Mouse (Mus musculus) brain, embryonic 14.5 days (tissue): Measurements from ENCODE around the gene Nfkbib. TPM values are rescaled to one million over a fixed set of nuclear protein-coding genes. Genes with fewer than 3 reads are reported as not detected.
A peak's percentile ranks its signal among the peaks of the same experiment; 100 is the strongest.

ENCODE experiments used
- DNase-seq: peaks from one replicate; pipeline ENCODE4 v3.0.0-alpha.2; 2011; ENCODE audit warnings: low read depth
- CTCF ChIP-seq: fragments of 200-500 bp; IDR thresholded peaks from 2 replicates; pipeline ENCODE4 v1.5.1; 2012; ENCODE audit warnings: inconsistent platforms, mild to moderate bottlenecking, moderate library complexity, borderline replicate concordance; ENCODE audit not compliant: insufficient read depth, insufficient read length; ENCODE audit errors: extremely low read depth
- POLR2A ChIP-seq: fragments of 200-500 bp; IDR thresholded peaks from 2 replicates; pipeline ENCODE4 v1.6.1; 2012; ENCODE audit warnings: mild to moderate bottlenecking, inconsistent platforms, borderline replicate concordance; ENCODE audit not compliant: poor library complexity, insufficient read depth, insufficient read length, severe bottlenecking; ENCODE audit errors: extremely low read depth
- polyA plus RNA-seq: library from polyadenylated mRNA; depleted of rRNA; stranded (reverse); fragments of >200 nt; gene quantifications from 2 replicates; pipeline ENCODE4 v1.2.3, GENCODE M21; 2012

Gene Nfkbib
- polyA plus RNA-seq, 1 experiment, result 34.7 TPM

DNA sequence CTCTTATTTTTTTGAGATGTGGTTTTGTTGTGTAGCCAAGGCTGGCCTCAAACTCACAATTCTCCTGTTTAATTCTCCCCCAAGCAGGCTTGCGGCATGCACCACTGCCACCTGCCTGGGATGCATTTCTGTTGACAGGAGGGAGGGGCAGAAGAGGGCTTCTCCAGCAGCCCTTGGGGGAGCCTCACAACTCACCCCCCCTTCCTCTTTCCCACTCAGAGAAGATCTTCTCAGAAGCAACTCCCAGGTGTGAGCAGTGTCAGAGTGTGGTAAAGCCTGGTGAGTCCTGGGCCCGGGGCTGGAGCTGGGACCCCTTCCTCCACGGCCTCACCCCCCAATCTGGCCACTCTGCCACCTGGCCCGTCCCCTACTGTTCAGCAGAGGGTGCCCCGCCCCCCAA is 17.8 kb upstream of the Nfkbib start:
- TF ChIP-seq CTCF (no peak), POLR2A (no peak)
- no peak for DNase-seq

DNA sequence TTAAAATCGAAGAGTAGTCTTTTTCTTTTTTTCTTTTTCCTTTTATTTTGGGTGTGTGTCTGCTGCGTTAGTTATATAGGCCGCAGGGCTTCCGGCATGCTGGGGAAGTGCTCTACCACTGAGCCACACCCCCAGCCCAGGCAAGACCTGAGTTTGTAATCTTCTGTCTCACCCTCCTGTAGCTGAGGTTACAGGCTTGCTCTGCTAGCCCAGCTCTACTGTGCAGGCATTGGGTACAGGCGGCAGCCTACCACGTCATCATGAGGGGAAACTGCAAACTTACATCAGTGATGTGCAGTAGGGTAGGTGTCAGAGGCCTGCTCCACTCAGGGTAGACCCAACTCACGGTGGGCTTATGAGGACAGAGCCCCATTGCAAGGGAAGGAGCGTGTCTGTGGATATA is 13.9 kb upstream of the Nfkbib start:
- no peak for DNase-seq
- TF ChIP-seq CTCF, result no peak
- no peak for TF ChIP-seq POLR2A

DNA sequence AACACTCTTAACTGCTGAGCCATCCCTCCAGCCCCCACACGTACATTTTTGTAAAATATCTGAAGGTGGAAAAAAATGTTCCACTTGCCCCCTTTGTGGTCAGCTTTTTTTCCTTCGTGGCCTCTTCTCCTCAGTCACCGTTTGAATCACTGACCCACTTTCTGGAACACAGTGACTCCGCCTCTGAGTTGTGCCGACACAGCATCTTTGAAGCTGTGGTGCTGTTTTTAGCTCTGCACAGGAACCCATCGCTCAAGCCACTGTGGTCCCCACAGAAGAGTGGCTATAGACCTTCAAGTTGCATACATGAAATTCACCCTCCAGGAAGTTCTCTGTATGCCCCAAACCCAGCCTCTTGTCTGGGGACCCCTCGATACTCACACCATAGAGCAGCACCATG is 13.5 kb upstream of the Nfkbib start:
- no peak for DNase-seq
- TF ChIP-seq POLR2A (no peak), CTCF (no peak)

DNA sequence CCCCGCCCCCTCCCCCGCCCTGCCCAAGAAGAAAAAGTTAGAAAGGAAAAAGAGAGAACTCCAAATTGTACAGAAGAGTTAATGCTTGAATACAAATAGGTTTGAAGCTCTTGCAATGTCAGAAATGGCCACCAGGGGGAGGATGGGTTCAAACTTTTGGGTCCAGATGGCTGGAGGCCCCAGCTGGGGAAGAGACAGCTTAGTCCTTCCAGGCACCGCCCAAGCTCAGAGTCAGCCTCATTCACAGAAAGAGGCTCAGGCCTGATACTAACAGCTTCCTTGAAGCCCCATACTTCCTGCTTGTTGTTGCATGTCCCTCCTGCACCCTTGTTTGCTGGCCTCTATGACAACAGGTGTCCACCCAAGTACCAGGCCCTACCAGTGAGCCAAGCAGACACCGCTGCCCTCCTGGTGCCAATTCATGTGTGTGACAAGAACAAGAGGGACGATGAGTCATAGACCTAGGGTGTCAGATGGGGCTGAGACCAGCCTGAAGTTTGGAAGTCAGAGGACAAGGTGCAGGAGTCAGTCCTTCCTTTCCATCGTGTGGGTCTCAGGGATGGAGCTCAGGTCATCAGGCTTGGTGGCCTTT is 12.9 kb upstream of the Nfkbib start:
- peak; percentile 89 for DNase-seq
- TF ChIP-seq POLR2A, result no peak
- peak; percentile 79 for TF ChIP-seq CTCF

DNA sequence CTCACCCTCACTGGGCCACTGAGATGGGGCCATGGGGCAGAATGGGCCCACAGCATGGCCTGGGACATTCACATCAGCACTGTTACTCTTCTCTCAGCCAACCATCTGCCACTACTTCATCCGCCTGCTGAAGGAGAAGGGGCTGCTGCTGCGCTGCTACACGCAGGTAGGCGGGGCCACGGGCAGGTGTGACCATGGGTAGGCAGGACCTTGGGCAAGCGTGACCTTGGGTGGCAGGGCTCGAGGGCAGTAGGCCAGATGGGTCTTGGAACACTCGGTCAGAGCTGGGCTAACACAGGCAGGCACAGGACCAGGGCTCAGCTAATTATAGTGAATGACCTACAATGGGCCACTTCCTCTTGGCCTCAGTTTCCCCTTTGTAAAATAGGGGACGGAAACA is 11.5 kb upstream of the Nfkbib start:
- no peak for DNase-seq
- TF ChIP-seq POLR2A (no peak), CTCF (no peak)

DNA sequence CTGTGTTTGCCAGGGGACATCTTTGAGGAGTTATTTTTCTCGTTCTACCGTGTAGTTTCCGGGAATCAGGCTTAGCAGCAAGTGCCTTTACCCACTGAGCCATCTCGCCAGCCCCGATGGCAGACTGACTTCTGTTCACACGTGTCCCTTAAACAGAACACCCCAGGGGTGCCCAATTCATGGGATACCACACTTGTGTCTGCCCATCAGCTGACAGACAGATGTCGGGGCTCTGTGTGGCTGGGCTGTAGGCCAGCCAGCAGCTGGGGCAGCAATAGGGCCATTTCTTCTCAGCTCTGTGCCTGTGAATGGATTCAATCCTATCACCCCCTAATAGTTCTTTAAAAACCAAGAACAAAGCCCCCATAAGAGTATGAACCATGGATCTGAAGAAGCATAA is 7.8 kb upstream of the Nfkbib start:
- peak; percentile 36 for DNase-seq
- TF ChIP-seq CTCF (no peak), POLR2A (no peak)

DNA sequence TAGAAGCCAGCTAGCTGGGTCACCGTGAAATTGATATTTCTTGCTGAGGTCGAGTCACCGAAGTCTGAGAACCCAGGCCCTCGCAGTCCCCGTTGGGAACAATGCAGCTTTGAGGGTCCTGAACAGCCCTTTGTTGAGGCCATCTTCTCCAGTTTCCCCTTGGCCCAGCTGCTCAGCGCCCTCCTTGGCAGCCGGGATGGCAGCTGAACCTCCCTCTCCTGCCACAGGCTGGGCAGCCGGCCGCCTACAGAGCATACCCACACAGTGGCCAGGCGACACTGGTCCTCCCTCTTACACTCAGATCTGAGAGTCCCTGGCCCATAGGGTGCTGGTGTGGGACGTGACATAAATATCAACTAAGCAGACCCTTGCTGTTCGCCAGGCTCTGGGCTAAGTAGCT is 6.9 kb upstream of the Nfkbib start:
- DNase-seq, result peak; percentile 53
- TF ChIP-seq CTCF (no peak), POLR2A (no peak)

DNA sequence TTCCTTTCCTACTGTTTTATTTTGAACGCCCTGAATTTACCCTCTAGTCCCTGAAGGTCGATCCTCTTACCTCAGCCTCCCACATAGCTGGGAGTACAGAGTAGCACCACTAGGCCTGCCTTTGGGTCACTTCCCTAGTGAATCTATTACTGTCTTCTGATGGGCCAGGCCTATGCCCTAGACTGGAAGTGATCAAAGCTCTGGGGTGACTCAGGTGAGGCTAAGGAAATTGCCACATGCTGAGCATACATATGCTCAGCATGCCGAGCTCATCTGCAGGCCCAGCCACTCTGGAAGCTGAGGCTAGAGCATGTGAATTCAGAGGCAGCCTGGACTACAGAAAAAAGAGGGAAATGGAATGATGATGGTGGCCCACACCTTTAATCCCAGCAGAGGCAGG is 5.9 kb upstream of the Nfkbib start:
- TF ChIP-seq POLR2A (no peak), CTCF (no peak)
- no peak for DNase-seq

DNA sequence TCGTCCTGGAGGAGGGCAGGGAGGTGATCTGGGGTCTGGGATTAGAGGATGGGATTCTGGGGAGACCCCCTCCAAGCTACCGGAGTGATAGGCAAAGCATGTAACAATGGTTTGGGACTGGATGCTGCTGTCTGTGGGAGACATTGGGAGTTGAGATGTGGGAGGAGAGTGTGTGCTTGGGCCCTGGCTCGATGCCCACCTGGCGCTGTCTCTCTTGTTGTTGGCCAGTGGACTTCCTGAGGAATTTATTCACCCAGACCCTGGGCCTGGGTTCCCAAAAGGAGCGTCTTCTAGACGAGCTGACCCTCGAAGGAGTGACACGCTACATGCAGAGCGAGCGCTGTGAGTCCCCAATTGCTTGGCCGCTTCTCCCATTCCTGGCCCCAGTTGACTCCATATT is 4.6 kb upstream of the Nfkbib start:
- no peak for DNase-seq
- no peak for TF ChIP-seq CTCF
- no peak for TF ChIP-seq POLR2A

DNA sequence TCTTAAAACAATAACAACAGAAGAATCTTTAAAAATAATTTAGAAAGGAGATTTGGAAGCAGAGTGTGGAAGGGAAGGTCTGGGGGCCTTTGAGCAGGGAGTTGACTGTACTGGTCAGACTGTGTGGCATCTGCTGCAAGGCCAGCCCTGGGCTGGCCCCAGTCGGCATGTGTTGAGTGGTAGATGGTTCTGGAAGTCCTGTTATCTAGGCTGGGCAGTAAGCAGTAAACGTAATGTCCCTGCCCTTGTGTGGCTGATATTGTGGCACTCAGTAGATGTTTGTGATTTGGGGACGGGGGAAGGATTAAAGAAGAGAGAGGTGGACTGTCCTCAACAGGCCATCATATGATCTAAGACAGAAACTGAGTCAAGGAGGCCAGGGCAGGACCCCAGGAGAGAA is 3.0 kb upstream of the Nfkbib start:
- TF ChIP-seq POLR2A, result no peak
- no peak for TF ChIP-seq CTCF
- DNase-seq, result no peak

DNA sequence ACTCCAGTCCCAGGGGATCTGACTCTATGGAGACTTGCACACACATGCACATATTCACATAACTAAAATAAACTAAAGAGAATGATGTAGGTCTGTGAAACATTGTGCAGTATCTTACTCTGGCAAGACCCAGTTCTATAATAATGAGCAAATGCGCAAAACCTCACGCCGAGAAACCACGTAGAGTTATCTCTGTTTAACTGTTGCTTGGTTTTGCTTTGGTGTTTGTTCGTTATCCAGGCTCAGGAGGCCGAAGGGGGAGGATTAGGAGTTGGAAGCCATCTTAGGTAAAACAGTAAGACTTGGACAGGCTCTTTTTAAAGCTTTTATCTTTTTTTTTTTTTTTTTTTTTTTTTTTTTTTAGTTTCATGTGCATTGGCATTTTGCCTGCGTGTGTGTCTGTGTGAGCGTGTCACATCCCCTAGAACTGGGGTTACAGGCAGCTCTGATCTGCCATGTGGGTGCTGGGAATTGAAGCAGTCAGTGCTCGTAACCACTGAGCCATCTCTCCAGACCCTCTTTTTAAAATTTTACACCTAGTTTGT is 2.2 kb upstream of the Nfkbib start:
- TF ChIP-seq POLR2A (no peak), CTCF (no peak)

DNA sequence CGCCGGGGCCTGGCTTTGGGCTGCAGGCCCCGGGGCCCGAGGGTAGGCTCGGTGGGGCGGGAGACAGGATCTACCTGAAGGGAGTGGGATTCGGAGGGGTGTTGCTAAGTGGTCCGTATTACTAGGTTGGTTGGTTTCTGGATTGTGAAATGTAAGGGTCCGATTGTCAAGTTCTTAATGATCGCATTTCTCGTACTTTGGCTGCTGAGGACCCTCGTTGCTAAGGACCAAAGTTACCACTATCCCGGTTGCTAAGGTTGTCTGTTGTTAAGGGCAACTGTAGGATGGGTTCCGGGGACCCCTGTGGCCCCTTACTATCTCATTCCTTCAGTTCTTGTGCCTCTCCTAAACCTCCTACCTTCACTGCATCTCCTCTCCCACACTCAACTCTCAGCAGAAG is 402 bp downstream of the Nfkbib start:
- no peak for DNase-seq
- TF ChIP-seq POLR2A (no peak), CTCF (no peak)

More for the DNA sequence above, 2.2 kb upstream of the Nfkbib start:
- no peak for DNase-seq
